Mouse (Mus musculus) liver, adult 2 months (tissue): Measurements from ENCODE around the gene Onecut3.

ENCODE experiments used
- CTCF ChIP-seq: fragments of 200-500 bp; IDR thresholded peaks from 2 replicates; pipeline ENCODE4 v1.5.1; 2011; ENCODE audit warnings: low read depth, low read length, control low read depth
- POLR2A ChIP-seq: fragments of 200-500 bp; IDR thresholded peaks from 2 replicates; pipeline ENCODE4 v1.6.1; 2011; ENCODE audit warnings: low read length, control low read depth; ENCODE audit not compliant: insufficient read depth; ENCODE audit errors: extremely low read depth

GRCm38 (mm10) chr10:80559431-80559830 lies 64.8 kb downstream of the Onecut3 start:
- TF ChIP-seq POLR2A (no peak), CTCF (no peak)
